Mouse (Mus musculus) liver (tissue): ENCODE measurements around the gene Fhod1.
"Not testable (repeated sequence)": the region's sequence is repeated elsewhere in the genome, so short reads cannot be mapped to it uniquely, and the experiment has no call there.

Source experiments
- DNase-seq: peaks from one replicate; pipeline ENCODE4 v3.0.0-alpha.2; 2020; ENCODE audit warnings: mixed read lengths

The Fhod1 gene

DNA sequence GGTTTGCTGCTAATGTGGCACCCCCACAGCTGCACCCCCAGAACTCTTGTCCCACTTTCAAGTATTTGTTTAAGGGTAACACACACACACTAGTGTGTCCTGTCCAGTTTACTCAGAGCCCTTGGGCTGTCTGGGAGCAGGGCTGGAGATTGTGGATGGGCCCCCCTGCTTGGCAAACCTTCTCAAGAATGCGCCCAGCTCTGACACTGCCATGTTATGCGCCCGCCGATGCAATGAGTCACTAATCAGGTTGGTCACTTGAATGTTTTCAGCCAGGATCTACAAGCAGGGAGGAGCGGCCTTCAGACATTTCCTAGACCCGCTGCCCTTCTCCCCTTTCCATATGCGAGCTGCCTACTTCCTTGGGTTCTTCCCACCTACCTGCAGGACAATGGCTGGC is 55.3 kb downstream of the Fhod1 start:
- DNase-seq, result no peak

DNA sequence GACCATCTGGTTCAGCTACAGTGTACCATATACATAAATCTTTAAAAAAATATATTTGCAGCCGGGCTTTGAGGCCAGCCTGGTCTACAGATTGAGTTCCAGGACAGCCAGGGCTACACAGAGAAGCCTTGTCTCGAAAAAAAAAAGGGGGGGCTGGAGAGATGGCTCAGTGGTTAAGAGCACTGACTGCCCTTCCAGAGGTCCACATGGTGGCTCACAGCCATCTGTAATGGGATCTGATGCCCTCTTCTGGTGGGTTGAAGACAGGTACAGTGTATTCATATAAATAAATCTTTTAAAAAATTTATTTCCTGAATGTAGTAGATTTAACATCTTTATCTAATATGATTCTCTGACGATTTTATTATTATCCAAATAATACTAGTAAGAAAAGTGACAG is 56.0 kb downstream of the Fhod1 start:
- DNase-seq, result not testable (repeated sequence)

DNA sequence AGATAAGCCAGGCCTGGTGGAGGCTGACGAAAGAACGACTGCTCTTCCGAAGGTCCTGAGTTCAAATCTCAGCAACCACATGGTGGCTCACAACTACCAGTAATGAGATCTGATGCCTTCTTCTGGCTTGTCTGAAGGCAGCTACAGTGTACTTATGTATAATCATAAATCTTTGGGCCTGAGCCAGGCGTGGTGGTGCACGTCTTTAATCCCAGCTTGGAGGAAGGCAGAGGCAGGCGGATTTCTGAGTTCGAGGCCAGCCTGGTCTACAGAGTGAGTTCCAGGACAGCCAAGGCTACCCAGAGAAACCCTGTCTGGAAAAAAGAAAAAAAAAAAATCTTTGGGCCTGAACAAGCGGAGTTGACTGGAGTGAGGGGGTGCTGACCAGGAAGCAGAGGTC is 56.4 kb downstream of the Fhod1 start:
- DNase-seq, result not testable (repeated sequence)

DNA sequence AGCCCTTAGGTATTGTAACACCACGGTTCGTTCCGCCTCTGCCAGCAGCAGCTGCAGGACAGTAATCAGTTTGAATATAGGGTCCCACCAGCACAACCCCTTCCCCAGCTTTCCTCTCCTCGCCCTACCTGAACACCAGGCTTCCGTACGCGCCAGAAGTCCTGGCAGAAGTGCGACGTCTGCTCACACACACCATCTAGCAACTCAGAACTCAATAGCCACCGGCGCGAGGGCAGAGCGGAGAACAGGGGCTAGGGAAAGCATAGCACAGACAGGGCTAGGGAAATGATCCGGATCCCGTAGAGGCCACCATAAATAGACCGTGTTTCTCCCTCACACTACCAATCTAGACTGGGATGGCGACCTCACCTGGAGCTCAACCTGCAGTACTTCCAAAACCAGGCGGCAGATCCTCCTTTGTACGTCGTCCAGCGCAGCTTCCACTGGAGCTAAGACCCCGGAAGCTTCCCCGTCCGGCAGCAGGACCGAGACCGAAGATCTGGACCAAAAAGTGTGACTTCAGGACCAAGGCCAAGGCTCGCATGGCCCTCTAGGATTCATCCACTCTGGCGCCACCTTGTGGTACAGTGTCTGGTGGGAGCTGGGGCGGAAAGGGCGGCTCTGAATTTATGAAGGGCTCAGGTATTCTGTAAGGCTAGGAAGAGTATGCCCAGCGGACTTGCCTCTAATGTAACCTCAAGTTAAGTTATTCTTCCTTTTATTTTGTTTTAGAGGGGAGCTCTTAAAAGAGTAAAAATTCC is 57.0 kb downstream of the Fhod1 start:
- peak; percentile 91 for DNase-seq

DNA sequence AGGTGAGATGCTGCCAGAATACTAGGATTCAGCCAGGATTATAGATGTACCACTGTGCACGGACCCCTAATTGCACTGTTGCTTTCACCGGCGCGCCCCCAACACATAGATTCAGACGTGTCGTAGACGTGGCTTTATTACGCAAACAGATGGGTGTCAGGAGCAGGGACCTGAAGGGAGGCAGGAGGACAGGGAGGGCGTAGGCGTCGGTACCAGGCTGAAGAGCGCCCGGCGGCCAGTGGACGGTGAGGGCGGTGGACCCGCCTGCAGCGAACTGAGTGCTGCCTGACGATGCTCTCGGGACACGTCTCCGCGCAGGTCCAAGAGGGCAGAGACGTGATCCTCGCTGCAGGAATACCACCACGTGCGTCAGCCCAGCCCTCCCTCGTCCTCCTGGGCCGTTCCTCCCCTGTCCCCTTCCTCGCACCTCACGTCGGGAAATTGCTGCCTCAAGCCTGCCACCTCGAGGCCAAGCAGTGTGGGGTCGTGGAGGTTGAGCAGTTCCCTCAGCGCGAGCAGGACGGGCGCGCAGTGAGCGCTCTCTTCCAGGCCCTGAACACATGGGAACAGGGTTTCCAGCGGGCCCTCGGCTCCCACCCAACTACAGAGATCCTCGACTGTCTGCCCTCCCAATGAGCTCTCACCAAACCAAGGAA is 57.8 kb downstream of the Fhod1 start, which contains the start of gene 4931428F04Rik:
Gene 4931428F04Rik, minus strand, starts transcription at position 60 of the 656 bp plus-strand sequence.
- peak; percentile 55 for DNase-seq

DNA sequence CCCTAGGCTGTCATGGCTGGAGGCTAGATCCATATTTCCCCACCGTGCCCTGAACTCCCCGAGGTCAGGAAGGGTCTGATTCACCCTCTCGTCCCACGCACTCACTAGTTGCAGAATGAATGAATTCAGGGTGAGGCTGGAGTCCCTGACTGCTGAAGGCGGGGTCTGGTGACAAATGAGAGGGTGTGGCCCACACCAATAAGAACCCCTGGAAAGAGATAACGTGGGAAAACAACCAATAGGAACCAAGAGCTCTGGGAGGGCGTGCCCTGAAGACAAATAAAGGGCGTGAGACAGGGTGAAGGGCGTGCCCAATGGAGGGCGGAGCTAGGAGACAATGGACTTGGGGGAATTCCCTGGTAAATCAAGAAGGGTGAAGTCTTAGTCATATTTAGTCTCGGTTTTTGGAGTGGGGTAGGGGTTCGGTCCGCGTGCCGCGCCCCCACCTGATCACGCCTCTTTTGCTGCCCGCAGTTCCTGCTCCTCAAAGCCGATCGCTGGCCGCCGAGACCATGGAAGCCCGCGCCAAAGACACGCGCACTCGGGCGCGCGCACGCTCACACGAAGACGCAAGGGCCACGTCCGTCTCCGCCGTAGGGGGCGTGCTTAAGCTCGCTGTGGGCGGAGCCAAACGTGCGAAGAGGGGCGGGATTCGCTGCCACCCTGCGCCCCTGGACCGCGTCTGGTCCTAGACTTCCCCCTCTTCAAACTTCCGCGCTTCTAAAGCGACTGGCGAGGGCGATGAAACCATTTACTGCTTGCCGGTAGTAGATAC is 58.6 kb downstream of the Fhod1 start:
- peak; percentile 88 for DNase-seq

DNA sequence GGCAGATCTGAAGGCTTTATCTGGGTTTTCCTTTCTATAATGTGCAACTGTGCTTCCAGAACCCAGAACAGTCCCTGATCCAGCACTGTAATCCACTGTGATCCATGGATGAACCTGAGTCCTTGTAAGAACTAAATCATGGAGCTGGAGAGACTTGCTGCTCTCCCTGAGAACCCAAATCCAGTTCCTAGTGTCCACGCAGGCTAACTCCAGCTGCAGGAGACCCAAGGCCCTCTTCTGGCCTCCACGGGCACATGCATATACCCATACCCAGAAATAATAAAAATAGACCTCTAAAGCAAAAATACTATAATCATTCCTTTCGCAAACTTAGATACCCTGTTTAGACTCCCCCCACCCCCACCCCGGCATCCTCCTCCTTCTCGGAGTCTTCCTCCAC is 59.5 kb downstream of the Fhod1 start:
- no peak for DNase-seq

DNA sequence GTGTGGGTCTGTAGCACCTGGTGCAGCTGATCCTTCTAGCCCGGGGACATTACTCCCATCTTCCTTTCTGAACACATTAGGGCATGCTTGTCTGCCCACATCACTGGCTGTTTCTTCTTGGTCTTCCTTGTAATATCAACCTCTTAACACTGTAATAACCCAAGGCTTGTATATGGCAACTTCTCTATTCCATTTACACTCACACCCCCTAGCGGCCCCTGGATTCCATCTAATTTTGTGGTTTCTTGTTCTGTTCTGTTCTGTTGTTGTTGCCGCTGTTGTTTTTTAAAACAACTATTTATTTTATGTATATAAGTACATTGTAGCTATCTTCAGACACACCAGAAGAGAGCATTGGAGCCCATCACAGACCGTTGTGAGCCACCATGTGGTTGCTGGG is 60.8 kb downstream of the Fhod1 start:
- no peak for DNase-seq

DNA sequence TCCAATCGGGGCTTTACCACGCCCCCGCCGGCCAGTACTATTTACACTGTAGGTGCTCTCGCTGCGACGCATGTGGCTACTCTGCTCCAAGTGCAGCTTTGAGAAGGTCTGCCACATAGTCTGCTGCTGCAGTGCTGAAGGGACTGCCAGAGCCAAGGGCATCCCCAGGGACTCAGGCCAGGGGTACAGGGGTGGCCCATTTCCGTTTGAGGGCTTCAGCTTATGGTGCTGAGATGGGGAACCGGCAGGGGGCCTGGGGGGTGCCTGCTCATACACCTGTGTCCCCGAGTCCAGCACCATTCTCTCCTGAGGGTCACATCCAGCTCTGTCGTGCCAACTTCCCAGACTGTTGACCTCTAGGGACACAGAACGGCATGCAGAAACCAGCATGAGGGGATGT is 62.2 kb downstream of the Fhod1 start:
- no peak for DNase-seq

DNA sequence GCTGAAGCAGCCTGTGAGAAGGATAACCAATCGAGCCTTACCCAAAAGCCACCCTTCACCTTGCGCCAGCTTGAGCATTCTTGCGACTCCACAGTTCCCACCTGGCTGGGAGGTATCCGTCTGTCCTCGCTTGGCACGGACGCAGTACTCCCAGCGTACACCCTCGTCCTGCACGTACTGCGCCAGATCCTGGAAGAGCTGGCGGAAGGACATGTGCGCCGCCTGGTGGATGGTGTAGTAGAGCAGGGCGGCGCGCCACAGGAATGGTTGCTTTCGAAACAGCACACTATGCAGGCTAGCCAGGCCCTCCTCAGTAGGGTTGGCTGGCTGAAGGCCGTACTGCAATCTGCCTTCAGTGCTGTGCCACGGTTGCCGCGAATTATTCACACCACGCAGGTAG is 64.7 kb downstream of the Fhod1 start:
- DNase-seq, result peak; percentile 77

DNA sequence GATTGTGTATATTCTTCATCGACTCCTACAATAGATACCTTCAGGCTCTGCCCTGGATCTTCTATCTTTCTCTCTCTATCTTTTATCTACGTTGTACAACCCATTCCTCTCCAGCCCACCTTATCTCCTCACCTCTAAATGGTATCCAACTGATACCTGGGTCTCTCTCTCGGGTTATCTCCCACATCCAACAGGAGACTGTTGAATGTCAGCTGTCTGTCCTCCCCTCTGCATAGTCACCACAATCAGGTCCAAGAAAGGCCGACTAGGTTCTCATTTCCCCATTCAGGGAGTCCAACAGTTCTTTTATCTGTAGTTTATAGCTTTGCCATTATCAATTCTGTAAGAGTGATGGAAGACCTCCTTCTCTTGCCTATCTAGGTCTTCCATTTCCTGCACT is 65.5 kb downstream of the Fhod1 start:
- no peak for DNase-seq

DNA sequence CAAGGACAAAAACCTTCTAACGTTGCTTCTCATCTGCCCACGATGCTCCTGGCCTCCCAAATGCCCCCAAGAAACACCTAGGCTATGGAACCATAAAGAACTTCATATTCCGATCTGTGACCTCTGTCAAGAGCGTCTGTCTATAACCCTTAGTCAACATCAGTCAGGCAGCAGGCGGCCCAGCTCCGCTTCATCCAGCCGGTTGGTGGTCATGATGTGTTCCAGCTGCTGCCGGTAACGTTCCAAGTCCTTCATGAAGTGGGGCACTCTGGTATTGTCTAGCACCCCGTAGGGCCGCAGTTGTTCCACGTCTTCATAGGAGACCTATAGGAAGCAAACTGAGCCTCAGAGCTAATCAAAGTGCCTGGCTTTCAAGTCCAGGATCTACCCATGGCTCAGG is 65.9 kb downstream of the Fhod1 start:
- DNase-seq, result no peak

DNA sequence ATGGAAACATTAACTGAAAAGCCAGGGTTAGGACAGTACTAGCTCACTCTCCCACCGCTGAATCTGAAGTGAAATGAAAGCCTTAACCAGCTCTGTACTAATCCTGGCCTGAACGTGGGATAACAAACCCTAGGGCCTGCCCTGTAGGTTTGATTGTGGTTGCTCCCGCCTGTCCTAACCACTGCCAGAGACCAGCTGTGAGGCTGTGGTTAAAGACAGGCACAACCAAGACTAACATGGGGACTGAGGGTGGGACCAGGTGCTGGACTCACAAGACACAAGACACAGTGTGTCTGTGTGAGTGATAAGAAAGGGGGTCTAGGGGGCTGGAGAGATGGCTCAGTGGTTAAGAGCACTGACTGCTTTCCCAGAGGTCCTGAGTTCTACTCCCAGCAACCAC is 67.2 kb downstream of the Fhod1 start:
- no peak for DNase-seq
